Mouse (Mus musculus): ENCODE data around the gene Jmjd8.
A peak's percentile ranks its signal among the peaks of the same experiment; 100 is the strongest.

The Jmjd8 gene

DNA sequence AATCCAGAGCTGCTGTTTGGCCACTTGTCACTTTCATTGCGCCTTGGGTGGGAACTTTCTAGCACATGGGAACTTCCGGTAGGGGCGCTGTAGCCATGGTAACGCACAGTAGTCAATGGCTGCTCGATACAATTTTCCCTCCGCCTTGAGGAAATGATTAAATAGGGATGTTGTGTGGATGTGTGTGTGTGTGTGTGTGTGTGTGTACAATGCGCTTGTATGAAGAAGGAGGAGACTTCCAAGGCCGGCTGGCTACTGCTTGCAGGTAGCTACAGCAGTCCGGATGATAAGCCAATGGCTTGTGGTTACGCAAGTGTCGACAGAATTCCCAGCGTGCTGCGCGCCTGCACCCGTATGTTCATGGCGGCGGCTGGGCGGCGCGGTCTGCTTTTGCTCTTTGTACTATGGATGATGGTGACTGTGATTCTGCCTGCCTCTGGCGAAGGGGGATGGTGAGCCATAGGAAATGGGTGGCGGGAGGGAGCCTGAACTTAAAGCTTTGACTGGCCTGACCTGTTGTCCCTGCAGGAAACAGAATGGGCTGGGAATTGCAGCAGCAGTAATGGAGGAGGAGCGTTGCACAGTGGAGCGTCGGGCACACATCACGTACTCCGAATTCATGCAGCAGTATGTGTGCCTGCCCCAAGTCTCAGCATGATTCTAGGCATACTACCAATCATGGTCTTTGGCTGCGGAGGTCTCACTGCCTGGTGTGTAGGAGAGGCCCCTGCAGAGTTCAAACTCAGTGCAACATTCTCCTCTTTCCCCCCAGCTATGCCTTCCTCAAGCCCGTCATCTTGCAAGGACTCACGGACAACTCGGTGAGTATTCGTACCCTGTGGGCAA lies at the start of gene Jmjd8:
Gene Jmjd8 (plus strand): TSS at position 156 of the 846 bp plus-strand sequence.
- DNase-seq (ENCODE audit: low spot score), result peak; percentile 81

DNA sequence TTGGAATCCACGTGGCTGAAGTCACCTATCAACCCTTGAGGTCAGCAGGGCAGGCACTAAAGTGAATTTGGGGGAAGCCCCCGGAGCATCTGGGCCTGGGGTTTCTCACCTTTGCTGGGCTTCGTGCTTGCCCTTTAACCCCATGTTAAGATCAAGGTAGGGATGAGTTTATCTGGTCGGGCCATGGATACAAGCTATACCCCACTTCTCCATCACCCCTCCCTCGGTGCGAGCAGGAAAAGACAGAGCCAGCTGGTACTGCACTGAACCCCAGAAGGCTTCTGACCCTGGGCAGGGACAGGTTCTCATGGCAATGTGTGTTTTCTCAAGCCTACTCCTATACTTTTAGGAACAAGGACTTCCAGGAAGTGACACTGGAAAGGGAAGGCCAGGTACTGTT lies 47.3 kb upstream of the Jmjd8 start:
- no peak for DNase-seq (ENCODE audit: low spot score)

DNA sequence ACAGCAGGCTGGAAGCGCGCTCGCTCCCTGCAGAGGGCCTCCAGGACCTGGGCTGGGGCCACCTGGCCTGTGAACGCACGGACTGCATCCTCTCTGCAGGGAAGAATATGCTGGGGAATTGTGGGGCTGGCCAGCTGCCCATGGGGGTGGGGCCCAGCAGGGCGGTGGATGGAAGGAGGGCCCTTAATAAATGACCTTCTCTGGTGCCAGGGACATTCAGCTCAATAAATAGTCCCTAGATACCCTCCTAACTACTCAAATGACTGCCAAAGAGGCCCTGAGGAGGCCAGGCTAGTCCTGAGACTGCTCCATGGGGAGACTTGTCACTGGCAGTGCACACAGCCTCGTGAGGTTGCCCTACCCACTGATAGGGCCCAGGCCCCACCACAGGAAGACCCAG lies 45.6 kb upstream of the Jmjd8 start:
- DNase-seq (ENCODE audit: low spot score), result peak; percentile 71

GRCm38 (mm10) chr17:25783861-25784574 lies 44.6 kb upstream of the Jmjd8 start:
- no peak for DNase-seq (ENCODE audit: low spot score)

- peak; percentile 97 for DNase-seq (ENCODE audit: low spot score)
These were observed 43.4 kb upstream of the Jmjd8 start, which contains the start of gene Haghl for GRCm38 (mm10) chr17:25785281-25785745. Gene Haghl (minus strand): TSS chr17:25785673.

GRCm38 (mm10) chr17:25786280-25786679 lies 42.4 kb upstream of the Jmjd8 start, which contains the start of gene Ccdc78:
Gene Ccdc78 (plus strand): TSS chr17:25786580.
- DNase-seq (ENCODE audit: low spot score), result no peak

GRCm38 (mm10) chr17:25786781-25787504 lies 41.7 kb upstream of the Jmjd8 start:
- DNase-seq (ENCODE audit: low spot score), result no peak

GRCm38 (mm10) chr17:25791320-25791842 lies 37.3 kb upstream of the Jmjd8 start:
- no peak for DNase-seq (ENCODE audit: low spot score)

- DNase-seq (ENCODE audit: low spot score), result peak; percentile 89
These were observed 36.7 kb upstream of the Jmjd8 start for GRCm38 (mm10) chr17:25791843-25792527.

GRCm38 (mm10) chr17:25792615-25793014 lies 36.1 kb upstream of the Jmjd8 start, which contains the start of gene Fam173a:
Gene Fam173a (minus strand): TSS chr17:25792901.
- peak; percentile 86 for DNase-seq (ENCODE audit: low spot score)

GRCm38 (mm10) chr17:25794197-25794596 lies 34.5 kb upstream of the Jmjd8 start:
- peak; percentile 59 for DNase-seq (ENCODE audit: low spot score)

DNA sequence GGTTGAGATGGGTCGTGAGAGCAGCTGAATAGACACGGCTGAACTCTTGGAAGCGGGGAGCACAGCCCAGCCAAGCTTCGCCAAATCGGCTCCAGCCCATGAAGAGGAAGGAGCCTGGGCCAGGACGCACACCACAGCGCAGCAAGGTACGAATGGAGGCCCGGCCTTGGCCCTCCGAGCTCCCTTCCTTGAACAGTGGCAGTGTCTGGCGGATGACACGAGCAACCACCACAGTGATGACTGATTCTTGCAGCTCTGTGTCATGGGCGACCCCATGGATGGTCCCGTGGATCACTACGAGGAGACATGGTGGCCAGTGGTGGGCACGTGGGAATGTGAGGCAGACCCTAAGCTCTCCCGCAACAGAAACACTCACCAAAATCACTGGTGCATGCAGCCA lies 33.7 kb upstream of the Jmjd8 start:
- DNase-seq (ENCODE audit: low spot score), result no peak

- no peak for DNase-seq (ENCODE audit: low spot score)
These were observed 33.0 kb upstream of the Jmjd8 start, which contains the start of gene AC134908.4 for GRCm38 (mm10) chr17:25795609-25796092. Gene AC134908.4 (minus strand): TSS chr17:25795659.

- DNase-seq (ENCODE audit: low spot score), result peak; percentile 55
These were observed 32.4 kb upstream of the Jmjd8 start for GRCm38 (mm10) chr17:25796211-25796771.

- peak; percentile 95 for DNase-seq (ENCODE audit: low spot score)
These were observed 31.7 kb upstream of the Jmjd8 start, which contains the start of gene Metrn for GRCm38 (mm10) chr17:25796951-25797369. Gene Metrn (minus strand): TSS chr17:25797136.

DNA sequence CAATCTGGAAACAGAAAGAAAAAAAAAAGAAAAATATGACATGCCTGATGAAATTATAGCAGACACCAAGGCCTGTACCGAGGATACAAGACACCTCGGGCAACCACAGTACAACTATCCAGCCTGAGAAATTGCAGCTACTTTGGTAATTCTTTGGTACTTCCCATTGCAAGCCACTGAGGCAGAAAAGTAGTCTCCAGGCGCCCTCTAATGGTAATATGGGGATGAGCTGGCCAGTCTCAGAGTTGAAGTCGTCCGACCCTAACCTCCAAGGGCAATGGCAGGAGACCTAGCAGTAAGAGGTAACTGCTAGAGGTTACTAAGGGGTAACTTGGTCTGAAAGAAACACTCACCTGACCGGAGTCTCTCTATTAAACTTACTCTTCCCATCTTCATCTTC lies 27.6 kb upstream of the Jmjd8 start:
- DNase-seq (ENCODE audit: low spot score), result peak; percentile 50

DNA sequence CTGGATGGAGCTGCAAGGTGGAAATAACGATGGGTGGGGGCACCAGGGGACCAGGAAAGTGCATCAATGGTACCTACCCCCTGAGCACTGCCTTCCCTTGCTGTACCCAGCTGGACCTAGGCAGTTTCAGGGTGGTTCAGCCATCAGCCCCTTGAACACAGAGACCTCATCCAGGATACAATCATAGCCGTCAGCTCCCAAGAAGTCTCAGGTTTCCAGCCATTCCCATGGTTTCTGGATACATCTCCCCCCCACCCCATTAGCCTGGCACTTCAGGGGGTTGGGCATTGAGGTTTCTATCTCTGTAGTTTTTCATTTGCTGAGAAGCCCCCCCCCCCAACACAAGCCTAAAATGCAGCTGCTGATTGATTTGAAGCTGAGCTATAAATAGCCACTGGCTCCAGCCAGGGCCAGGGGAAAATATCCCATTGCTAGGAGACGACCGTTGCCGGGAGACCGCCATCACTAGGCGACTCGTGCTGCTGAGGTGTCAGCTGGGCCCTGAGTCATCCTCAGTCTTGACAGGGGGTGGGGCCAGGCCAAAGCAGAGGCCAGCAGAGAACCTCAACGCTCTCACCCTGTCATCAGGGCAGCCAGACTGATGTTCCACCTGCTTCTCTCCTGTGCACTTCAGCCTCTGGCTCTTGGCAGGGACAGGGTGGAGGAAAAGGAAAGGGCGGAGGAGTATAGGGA lies 25.7 kb upstream of the Jmjd8 start:
- peak; percentile 38 for DNase-seq (ENCODE audit: low spot score)

GRCm38 (mm10) chr17:25806507-25806906 lies 22.2 kb upstream of the Jmjd8 start:
- no peak for DNase-seq (ENCODE audit: low spot score)

DNA sequence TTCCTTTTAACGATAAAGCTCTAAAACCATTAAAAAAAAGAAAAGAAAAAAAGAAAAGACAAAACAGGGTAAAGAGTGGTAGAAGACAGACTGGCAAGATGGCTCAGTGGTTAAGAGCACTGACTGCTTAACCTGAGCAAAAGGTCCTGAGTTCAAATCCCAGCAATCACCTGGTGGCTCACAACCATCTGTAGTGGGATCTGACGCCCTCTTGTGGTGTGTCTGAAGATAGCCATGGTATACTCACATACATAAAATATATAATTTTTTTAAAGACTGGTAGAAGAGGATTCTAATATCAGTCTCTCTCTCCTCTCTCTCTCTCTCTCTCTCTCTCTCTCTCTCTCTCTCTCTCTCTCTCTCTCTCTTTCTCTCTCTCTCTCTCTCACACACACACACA lies 21.2 kb upstream of the Jmjd8 start:
- peak; percentile 36 for DNase-seq (ENCODE audit: low spot score)

DNA sequence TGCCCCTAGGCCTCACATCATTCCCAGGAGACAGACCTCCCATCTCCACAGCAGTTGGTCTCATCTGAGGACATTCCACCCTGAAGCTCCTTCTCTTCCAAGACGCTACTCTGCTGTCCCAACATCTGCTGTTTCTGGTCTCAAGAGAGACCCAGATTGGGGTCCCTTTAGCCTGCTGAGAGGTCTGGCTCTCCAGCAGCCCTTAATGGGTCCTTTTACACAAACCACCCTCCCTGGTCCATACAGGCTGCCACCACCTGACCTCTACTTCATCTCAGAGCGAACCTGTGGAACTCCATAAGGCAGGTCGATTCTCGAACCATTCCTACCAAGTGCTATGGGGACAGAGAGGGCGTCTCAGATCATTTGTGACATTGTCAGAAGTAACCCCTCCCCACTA lies 20.6 kb upstream of the Jmjd8 start:
- no peak for DNase-seq (ENCODE audit: low spot score)

Measured in testis, postnatal 10 days (tissue).